Mouse (Mus musculus) cerebellum, adult 2 months (tissue): Measurements from ENCODE around the gene Defb3. TPM values are rescaled to one million over a fixed set of nuclear protein-coding genes. Genes with fewer than 3 reads are reported as not detected.
"Not testable (repeated sequence)": the region's sequence is repeated elsewhere in the genome, so short reads cannot be mapped to it uniquely, and the experiment has no call there.

ENCODE experiments used
- DNase-seq, 2 experiments: peaks; one replicate each; pipeline ENCODE4 v3.0.0; 2021
- H3K27ac ChIP-seq: fragments of 200-500 bp; 2 replicates; pipeline ENCODE4 v1.5.1; 2012; ENCODE audit warnings: low read length, control low read depth, inconsistent platforms; ENCODE audit not compliant: insufficient read depth
- H3K27me3 ChIP-seq: fragments of 200-500 bp; 2 replicates; pipeline ENCODE4 v1.6.1; 2012; ENCODE audit warnings: inconsistent platforms, mild to moderate bottlenecking, low read length, moderate library complexity; ENCODE audit not compliant: control insufficient read depth, insufficient read depth
- H3K4me1 ChIP-seq: fragments of 200-500 bp; 2 replicates; pipeline ENCODE4 v1.6.1; 2011; ENCODE audit warnings: low read length; ENCODE audit not compliant: control insufficient read depth, insufficient read depth
- H3K4me3 ChIP-seq: fragments of 200-500 bp; replicated peaks from 2 replicates; pipeline ENCODE3; 2011; ENCODE audit warnings: mild to moderate bottlenecking, low read depth, low read length, control low read depth; ENCODE audit not compliant: insufficient read depth
- CTCF ChIP-seq: fragments of 200-500 bp; IDR thresholded peaks from 2 replicates; pipeline ENCODE4 v1.5.1; 2011; ENCODE audit warnings: low read depth, mild to moderate bottlenecking, control low read depth, low read length, moderate library complexity, borderline replicate concordance; ENCODE audit not compliant: insufficient read depth
- POLR2A ChIP-seq: fragments of 200-500 bp; IDR thresholded peaks from 2 replicates; pipeline ENCODE4 v1.6.1; 2011; ENCODE audit warnings: low read length, control low read depth, borderline replicate concordance; ENCODE audit not compliant: insufficient read depth
- WGBS: fragments of 180-500 bp; shearing (Covaris S2); methylation state at CpG from one replicate; pipeline ENCODE4 v1.1.7; 2018; 5-methylcytosine and 5-hydroxymethylcytosine counted together
- polyA plus RNA-seq: library from polyadenylated mRNA; depleted of rRNA; stranded (reverse); fragments of >200 nt; gene quantifications from 2 replicates; pipeline ENCODE4 v1.2.3, GENCODE M21; 2012; rRNA removed

The Defb3 gene
- not detected in 2 replicates for polyA plus RNA-seq

DNA sequence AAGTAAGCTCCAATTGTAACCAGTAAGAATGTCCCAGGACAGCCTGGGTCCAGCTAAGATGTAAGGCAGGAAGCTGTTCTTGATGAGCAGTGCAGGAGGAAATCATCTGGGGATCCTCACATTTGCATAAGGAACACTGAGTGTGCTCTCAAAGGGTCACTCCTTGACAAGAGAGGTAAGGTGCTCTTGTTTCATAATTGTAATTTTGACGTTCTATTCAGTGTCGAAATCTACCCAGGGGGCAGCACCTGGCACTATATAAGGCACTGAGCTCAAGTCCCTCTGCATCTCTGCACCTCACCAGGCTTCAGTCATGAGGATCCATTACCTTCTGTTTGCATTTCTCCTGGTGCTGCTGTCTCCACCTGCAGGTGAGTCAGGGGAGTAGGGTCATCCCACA, at the start of gene Defb3:
Gene Defb3 (plus strand): TSS at position 301 of the 400 bp plus-strand sequence.
- 42% methylated on average over 2 of the region's 2 CpGs for WGBS
- not testable (repeated sequence) for DNase-seq, H3K27me3 ChIP-seq, H3K4me3 ChIP-seq, H3K4me1 ChIP-seq, H3K27ac ChIP-seq

DNA sequence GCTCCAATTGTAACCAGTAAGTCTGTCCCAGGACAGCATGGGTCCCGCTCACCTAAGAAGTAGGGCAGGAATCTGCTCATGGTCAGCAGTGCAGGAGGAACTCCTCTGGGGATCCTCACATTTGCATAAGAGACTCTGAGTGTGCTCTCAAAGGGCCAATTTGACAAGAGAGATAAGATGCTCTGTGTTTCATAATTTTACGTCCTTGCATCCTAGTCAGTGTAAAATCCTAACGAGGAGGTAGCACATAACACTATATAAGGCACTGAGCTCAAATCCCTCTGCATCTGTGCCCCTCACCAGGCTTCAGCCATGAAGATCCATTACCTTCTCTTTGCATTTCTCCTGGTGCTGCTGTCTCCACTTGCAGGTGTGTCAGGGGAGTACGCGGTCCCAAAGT, 45.9 kb upstream of the Defb3 start, which contains the start of gene Defb5:
Gene Defb5 (plus strand): TSS at position 301 of the 400 bp plus-strand sequence.
- no peak for DNase-seq
- H3K27ac ChIP-seq = no peak within 1 kb of the TSS
- TF ChIP-seq POLR2A = no peak
- TF ChIP-seq CTCF = no peak
- 89% methylated on average over 5 of the region's 5 CpGs for WGBS
- H3K4me1 ChIP-seq = no peaks in the 10 kb centered on the region
- H3K27me3 ChIP-seq = no peaks in the 10 kb centered on the region
- no peak within 1 kb of the TSS for H3K4me3 ChIP-seq

DNA sequence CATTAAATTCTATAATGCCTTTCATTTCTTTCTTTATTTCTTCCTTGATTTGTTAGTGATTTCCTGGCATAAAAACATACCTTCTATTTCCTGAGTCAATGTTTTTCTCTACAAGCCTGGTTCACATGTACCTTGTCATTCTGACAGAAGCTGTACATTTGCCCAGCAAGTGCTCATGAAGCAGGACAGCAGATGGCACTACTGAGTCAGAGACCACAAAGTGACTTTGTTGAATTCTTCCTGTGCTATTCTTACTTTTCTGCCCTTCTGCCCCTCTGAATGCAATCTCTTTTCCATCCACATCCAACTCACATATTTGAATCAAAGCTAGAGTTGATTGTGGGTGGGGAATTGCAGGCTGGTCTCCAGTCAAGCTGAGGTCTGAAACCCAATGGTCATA, 35.0 kb upstream of the Defb3 start:
- H3K4me3 ChIP-seq = no peak overlapping the region
- TF ChIP-seq POLR2A = no peak
- no peak for TF ChIP-seq CTCF
- H3K27me3 ChIP-seq = no peaks in the 10 kb centered on the region
- no peak for DNase-seq
- no peaks in the 10 kb centered on the region for H3K4me1 ChIP-seq
- no peak overlapping the region for H3K27ac ChIP-seq

DNA sequence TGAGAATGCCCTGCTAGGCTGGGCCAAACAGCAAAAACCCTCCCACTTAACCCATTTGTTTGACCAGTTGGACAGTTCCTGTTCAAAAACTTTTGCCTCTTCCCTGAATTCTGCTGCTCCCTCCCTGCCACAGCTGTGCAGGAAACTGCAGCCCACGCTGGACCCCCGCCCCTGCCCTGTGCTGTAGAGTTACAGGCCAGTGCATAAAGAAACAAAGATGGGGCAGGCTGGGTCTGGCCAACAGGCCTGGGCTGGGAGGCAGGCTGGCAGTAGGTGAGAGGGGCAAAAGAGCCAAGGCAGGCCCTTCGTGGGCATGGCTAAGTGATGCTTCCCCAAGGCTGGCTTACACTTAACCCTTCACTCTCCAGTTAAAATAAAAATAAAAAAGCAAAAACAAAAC, 33.5 kb upstream of the Defb3 start:
- TF ChIP-seq CTCF = no peak
- TF ChIP-seq POLR2A = no peak
- H3K4me1 ChIP-seq = no peaks in the 10 kb centered on the region
- H3K27ac ChIP-seq = no peak overlapping the region
- no peaks in the 10 kb centered on the region for H3K27me3 ChIP-seq
- DNase-seq = no peak
- WGBS = 34% methylated on average over 3 of the region's 3 CpGs
- no peak overlapping the region for H3K4me3 ChIP-seq

DNA sequence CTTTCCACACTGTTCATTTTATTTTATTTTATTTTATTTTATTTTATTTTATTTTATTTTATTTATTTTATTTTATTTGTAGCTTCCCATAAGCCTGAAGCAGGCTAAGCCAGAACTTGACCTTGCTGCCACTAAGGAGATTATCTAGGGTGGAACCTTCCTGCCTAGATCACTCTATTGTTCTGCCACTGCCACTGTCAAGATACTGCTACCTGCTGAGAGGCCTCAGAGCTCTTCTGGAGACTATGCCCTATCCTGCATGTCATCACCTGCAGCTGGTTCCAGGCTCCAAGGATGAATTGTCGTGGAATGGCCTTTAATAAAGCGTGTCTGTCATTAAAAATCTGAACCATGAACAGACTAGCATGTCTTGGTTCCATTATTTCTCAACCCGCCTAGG, 5.2 kb downstream of the Defb3 start:
- 45% methylated on average over 3 of the region's 3 CpGs for WGBS
- not testable (repeated sequence) for H3K27me3 ChIP-seq, H3K4me3 ChIP-seq, DNase-seq, H3K4me1 ChIP-seq, H3K27ac ChIP-seq

DNA sequence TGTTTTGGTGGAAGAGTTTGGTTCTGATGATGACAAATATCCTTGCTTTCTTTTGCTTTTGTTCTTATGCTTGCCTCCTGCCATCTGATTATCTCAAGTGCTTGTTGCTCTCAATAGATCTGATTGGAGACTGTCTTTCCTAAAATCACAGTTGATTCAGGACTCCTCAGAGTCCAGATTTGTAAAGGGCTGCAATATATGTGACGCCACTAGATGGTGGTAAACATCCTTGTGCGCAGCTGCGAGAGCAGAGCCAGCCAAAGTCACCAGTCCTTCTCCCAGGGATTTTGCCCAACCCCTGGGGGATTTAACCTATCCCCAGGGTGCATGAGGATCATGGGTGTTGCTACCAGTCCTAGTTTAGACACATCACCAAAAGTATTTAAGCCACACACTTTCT, 38.7 kb downstream of the Defb3 start:
- 11% methylated on average over 3 of the region's 3 CpGs for WGBS
- no peak for DNase-seq
- Histone ChIP-seq H3K27me3 (no peaks in the 10 kb centered on the region), H3K4me1 (no peaks in the 10 kb centered on the region), H3K27ac (no peak overlapping the region), H3K4me3 (no peak overlapping the region)
- TF ChIP-seq POLR2A (no peak), CTCF (no peak)

Other genes starting within 250 kb of the Defb3 start
- gene Defb39, start 228.6 kb upstream of the Defb3 start, polyA plus RNA-seq = not detected in 2 replicates
- gene Defb12, start 178.5 kb upstream of the Defb3 start, polyA plus RNA-seq = not detected in 2 replicates
- not detected in 2 replicates for gene Defb34, start 169.6 kb upstream of the Defb3 start, polyA plus RNA-seq
- not detected in 2 replicates for gene Gm45826, start 152.6 kb upstream of the Defb3 start, polyA plus RNA-seq
- not detected in 2 replicates for gene Defb14, start 99.0 kb upstream of the Defb3 start, polyA plus RNA-seq
- not detected in 2 replicates for gene Defb4, start 94.7 kb upstream of the Defb3 start, polyA plus RNA-seq
- not detected in 2 replicates for gene Defb6, start 67.9 kb upstream of the Defb3 start, polyA plus RNA-seq
- gene Defb46, start 53.4 kb upstream of the Defb3 start, polyA plus RNA-seq = not detected in 2 replicates
- gene Defb5, start 45.8 kb upstream of the Defb3 start, polyA plus RNA-seq = not detected in 2 replicates
- not detected in 2 replicates for gene Defb8, start 154.2 kb downstream of the Defb3 start, polyA plus RNA-seq
- not detected in 2 replicates for gene Defb7, start 201.7 kb downstream of the Defb3 start, polyA plus RNA-seq